Mouse (Mus musculus): Measurements from ENCODE around the gene Krt222.
"Not testable (repeated sequence)": the region's sequence is repeated elsewhere in the genome, so short reads cannot be mapped to it uniquely, and the experiment has no call there.

GRCm38 (mm10) chr11:99244519-99244918 is 634 bp upstream of the Krt222 start:
- peak; percentile 17; the same call in 1 of the 2 replicates for TF ChIP-seq CTCF (IDR thresholded peaks at IDR 0.05; ENCODE audit: low read depth)
- TF ChIP-seq EP300 (IDR thresholded peaks at IDR 0.05; ENCODE audit: low read depth): not testable (repeated sequence)
